ENCODE assay signal across 17 mouse cellular contexts in the genomic region with DNA sequence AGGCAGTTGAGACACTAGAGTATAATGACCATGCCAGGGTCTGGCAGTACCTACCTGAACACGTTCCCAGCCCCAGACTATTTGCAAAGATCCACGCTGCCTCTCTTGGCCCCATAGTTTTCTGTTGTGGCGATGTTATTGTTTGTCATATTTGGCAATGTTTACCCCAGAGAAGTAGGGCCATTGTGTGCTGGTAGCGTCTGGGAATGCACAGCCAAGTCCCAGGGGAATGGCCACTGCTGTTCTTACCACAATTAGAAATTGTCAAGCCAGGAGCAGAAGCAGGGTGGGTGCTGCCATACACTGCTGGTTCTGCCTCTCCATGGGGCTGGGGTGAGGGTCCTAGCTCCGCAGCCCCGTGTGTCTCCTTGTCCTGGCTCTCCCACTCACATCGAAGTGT. TPM values are rescaled to one million over a fixed set of nuclear protein-coding genes. Genes with fewer than 3 reads are reported as not detected.
A peak's percentile ranks its signal among the peaks of the same experiment; 100 is the strongest.
DNase-seq lines count a peak whose midpoint lies in the region; ATAC-seq lines count a peak whose summit lies in the region.
"Had no signal": no experiment of that assay in that cellular context is flagged by ENCODE, and none has a peak within 500 bp of the region (broad histone marks: within the 10 kb centered on the region; RNA-seq: fewer than 3 reads in every experiment).

No protein-coding gene starts in this region.

- peak overlapping the region; percentile 69; the same call in 1 of the 2 replicates for H3K27ac ChIP-seq in kidney, embryonic 15.5 days
- no peak overlapping the region for H3K27ac ChIP-seq in midbrain, embryonic 16.5 days (ENCODE audit: low read length)
- H3K27ac ChIP-seq: forebrain, embryonic 15.5 days; hindbrain, embryonic 15.5 days had no signal

- H3K4me2 ChIP-seq in kidney, embryonic 15.5 days: no peak overlapping the region
- no peak overlapping the region for H3K4me2 ChIP-seq in midbrain, embryonic 16.5 days (ENCODE audit: low read length)
- H3K4me2 ChIP-seq: forebrain, embryonic 15.5 days; hindbrain, embryonic 15.5 days; lung, embryonic 15.5 days; stomach, embryonic 15.5 days had no signal

- no peaks in the 10 kb centered on the region for H3K9me3 ChIP-seq in kidney, embryonic 15.5 days (replicated peaks)
- H3K9me3 ChIP-seq in midbrain, embryonic 16.5 days (replicated peaks; ENCODE audit: control insufficient read depth, low read length, poor library complexity, severe bottlenecking): no peaks in the 10 kb centered on the region
- H3K9me3 ChIP-seq: forebrain, embryonic 15.5 days; hindbrain, embryonic 15.5 days; lung, embryonic 15.5 days; stomach, embryonic 15.5 days had no signal

- WGBS in kidney, embryonic 15.5 days: 89% methylated on average over 7 of the region's 7 CpGs
- 79% methylated on average over 7 of the region's 7 CpGs for WGBS in midbrain, embryonic 16.5 days

- no peak for ATAC-seq in kidney, embryonic 15.5 days (replicated peaks; ENCODE audit: low FRiP score)
- no peak for ATAC-seq in midbrain, embryonic 16.5 days
- ATAC-seq: forebrain, embryonic 15.5 days had no signal

- peak; percentile 58 to 68 for DNase-seq in heart, adult 18-20 months
- DNase-seq in heart, postnatal 10 days: no peak
- DNase-seq in kidney, postnatal 10 days: no peak
- DNase-seq in lung, adult 18-20 months: peak; percentile 44 to 58
- DNase-seq in lung, postnatal 14 days: no peak
- peak; percentile 30 for DNase-seq in skeletal muscle tissue, adult 2 months (ENCODE audit: low read depth, low spot score)
- DNase-seq: adrenal gland, adult 8-10 months; cerebellum, adult 11 months; cerebellum, postnatal 36 days; thymus, adult 2 months had no signal

- no peak overlapping the region for H3K9ac ChIP-seq in kidney, embryonic 15.5 days
- no peak overlapping the region for H3K9ac ChIP-seq in midbrain, embryonic 16.5 days (ENCODE audit: low read depth, low read length)
- H3K9ac ChIP-seq: forebrain, embryonic 15.5 days; hindbrain, embryonic 15.5 days; lung, embryonic 15.5 days; stomach, embryonic 15.5 days had no signal

- peaks cover 26% of the 10 kb centered on the region for H3K4me1 ChIP-seq in kidney, embryonic 15.5 days
- no peaks in the 10 kb centered on the region for H3K4me1 ChIP-seq in midbrain, embryonic 16.5 days (ENCODE audit: control insufficient read depth, insufficient read depth, low read length)
- H3K4me1 ChIP-seq: forebrain, embryonic 15.5 days had no signal

- intact Hi-C loops in heart, postnatal 10 days (cut with DNase I): no loop called here

- no peaks in the 10 kb centered on the region for H3K36me3 ChIP-seq in kidney, embryonic 15.5 days
- no peaks in the 10 kb centered on the region for H3K36me3 ChIP-seq in midbrain, embryonic 16.5 days (ENCODE audit: control insufficient read depth, insufficient read depth, low read length)
- H3K36me3 ChIP-seq: forebrain, embryonic 15.5 days; hindbrain, embryonic 15.5 days; lung, embryonic 15.5 days; stomach, embryonic 15.5 days had no signal

- H3K27me3 ChIP-seq in kidney, embryonic 15.5 days: no peaks in the 10 kb centered on the region
- H3K27me3 ChIP-seq in midbrain, embryonic 16.5 days (ENCODE audit: control insufficient read depth, insufficient read depth, low read depth, low read length): no peaks in the 10 kb centered on the region
- H3K27me3 ChIP-seq: forebrain, embryonic 15.5 days; hindbrain, embryonic 15.5 days; lung, embryonic 15.5 days; stomach, embryonic 15.5 days had no signal

- H3K4me3 ChIP-seq in kidney, embryonic 15.5 days (replicated peaks): no peak overlapping the region
- H3K4me3 ChIP-seq in midbrain, embryonic 16.5 days (ENCODE audit: low read depth, low read length): no peak overlapping the region
- H3K4me3 ChIP-seq: erythroblast, embryonic 14.5 days; forebrain, embryonic 15.5 days; hindbrain, embryonic 15.5 days; lung, embryonic 15.5 days; stomach, embryonic 15.5 days had no signal

RNA-seq across cellular contexts. Expression of a gene that starts 15.1 kb away (rescaled TPM):
- 100 to 1,000 TPM; 248 to 259 TPM for total RNA-seq in heart, adult 18-20 months (2021)
- 100 to 1,000 TPM; 222 to 225 TPM for total RNA-seq in heart, postnatal 10 days (2021)
- 8.4 and 9.5 TPM in 2 replicates for polyA plus RNA-seq in kidney, embryonic 15.5 days (2015; fragmentation: Nextera tagmentation; extraction: Ambion mirVana)
- polyA plus RNA-seq in midbrain, embryonic 16.5 days (2015; fragmentation: Nextera tagmentation; extraction: Ambion mirVana): 4.8 and 5.4 TPM in 2 replicates

Comparison
In these comparisons a context has a peak if more than half of its experiments do, and no peak if none do; other contexts are left out.
1. DNase-seq: peak in heart, adult 18-20 months (2 of 2), lung, adult 18-20 months (2 of 2) and skeletal muscle tissue, adult 2 months (single experiment); none in heart, postnatal 10 days (0 of 2), kidney, postnatal 10 days (single experiment) and lung, postnatal 14 days (single experiment).